ENCODE assay signal across 8 mouse cellular contexts in genomic region chr11:78465116-78465515, GRCm38 (mm10). TPM values are rescaled to one million over a fixed set of nuclear protein-coding genes. Genes with fewer than 3 reads are reported as not detected.
DNase-seq lines count a peak whose midpoint lies in the region; ATAC-seq and TF ChIP-seq lines count a peak whose summit lies in the region.

No protein-coding gene starts in this region.

- no peaks in the 10 kb centered on the region for H3K27me3 ChIP-seq in kidney, adult 2 months (replicated peaks; ENCODE audit: control insufficient read depth, insufficient read depth, low read length)
- H3K27me3 ChIP-seq in hindbrain, embryonic 16.5 days (replicated peaks; ENCODE audit: control insufficient read depth, insufficient read depth, low read length): no peaks in the 10 kb centered on the region

- no peak for TF ChIP-seq POLR2A in kidney, adult 2 months (IDR thresholded peaks at IDR 0.05; ENCODE audit: low read depth, low read length)

- WGBS in kidney, adult 2 months: 21% methylated on average over 9 of the region's 9 CpGs
- 19% methylated on average over 9 of the region's 9 CpGs for WGBS in hindbrain, embryonic 16.5 days

- H3K36me3 ChIP-seq in kidney, adult 2 months (ENCODE audit: control insufficient read depth, insufficient read depth, low read length): no peaks in the 10 kb centered on the region
- H3K36me3 ChIP-seq in hindbrain, embryonic 16.5 days (ENCODE audit: control insufficient read depth, insufficient read depth, low read length): no peaks in the 10 kb centered on the region

- no peak for TF ChIP-seq CTCF in kidney, adult 2 months (conservative IDR thresholded peaks at IDR 0.05; ENCODE audit: insufficient read depth, insufficient read length, low read depth, low read length)

- H3K9ac ChIP-seq in hindbrain, embryonic 16.5 days (ENCODE audit: low read depth, low read length): peak overlapping the region; percentile 87

- no peaks in the 10 kb centered on the region for H3K9me3 ChIP-seq in hindbrain, embryonic 16.5 days (ENCODE audit: control insufficient read depth, low read length)

- H3K27ac ChIP-seq in kidney, adult 2 months (ENCODE audit: insufficient read depth, low read depth, low read length): no peak overlapping the region
- no peak overlapping the region; the same call in 1 of the 2 replicates for H3K27ac ChIP-seq in brown adipose tissue, adult 24 weeks (replicated peaks; ENCODE audit: low read depth, low read length)
- H3K27ac ChIP-seq in hindbrain, embryonic 16.5 days (ENCODE audit: low read depth, low read length): no peak overlapping the region; the same call in 1 of the 2 replicates

- no peak for ATAC-seq in hindbrain, embryonic 16.5 days

- 0 out of 2 replicates have a peak, but pooled peaks cover 5% of the 10 kb centered on the region for H3K4me1 ChIP-seq in kidney, adult 2 months (ENCODE audit: control insufficient read depth, insufficient read depth, low read length)
- peaks cover 3% of the 10 kb centered on the region for H3K4me1 ChIP-seq in brown adipose tissue, adult 24 weeks (ENCODE audit: control insufficient read depth, insufficient read depth, insufficient read length, low read length)
- H3K4me1 ChIP-seq in hindbrain, embryonic 16.5 days (ENCODE audit: control insufficient read depth, insufficient read depth, low read depth, low read length): peaks cover 16% of the 10 kb centered on the region

- peak overlapping the region; percentile 86 for H3K4me2 ChIP-seq in hindbrain, embryonic 16.5 days (ENCODE audit: low read length)

- peak overlapping the region; percentile 72; the same call in 1 of the 2 replicates for H3K4me3 ChIP-seq in kidney, adult 2 months (ENCODE audit: insufficient read depth, low read depth, low read length)
- H3K4me3 ChIP-seq in brown adipose tissue, adult 24 weeks (ENCODE audit: insufficient read depth, low read depth, low read length): peak overlapping the region; percentile 7; the same call in 1 of the 2 replicates
- peak overlapping the region; percentile 74 for H3K4me3 ChIP-seq in hindbrain, embryonic 16.5 days (ENCODE audit: low read length)

- no peak for DNase-seq in kidney, adult 2 months
- DNase-seq in kidney, postnatal 14 days: no peak
- peak; percentile 18 for DNase-seq in neural tube, embryonic 10.5 days (ENCODE audit: extremely low spot score, low spot score)
- DNase-seq in cerebellum, adult 11-12 months: no peak
- no peak for DNase-seq in frontal cortex, adult 2 months (ENCODE audit: extremely low spot score in 1 of 2, low spot score in 1 of 2)
- DNase-seq in natural killer cell, adult 2 months (ENCODE audit: low spot score in 2 of 2): no peak

RNA-seq across cellular contexts. Expression of gene Slc46a1, which starts 0.4 kb away (rescaled TPM):
- polyA plus RNA-seq in kidney, adult 2 months (2012; rRNA removed): 93.2 and 115 TPM in 2 replicates
- 9.2 and 11.8 TPM in 2 replicates for polyA plus RNA-seq in brown adipose tissue, adult 24 weeks (2012; ENCODE audit: insufficient read depth, insufficient read length, missing spikeins)
- 27.8 and 31.1 TPM in 2 replicates for polyA plus RNA-seq in hindbrain, embryonic 16.5 days (2015; fragmentation: Nextera tagmentation; extraction: Ambion mirVana)
- polyA plus RNA-seq in frontal cortex, adult 2 months (2012; rRNA removed): 14.1 and 14.4 TPM in 2 replicates

RNA-seq across cellular contexts. Expression of gene Sarm1, which starts 32.4 kb away (rescaled TPM):
- 0.35 and 0.38 TPM in 2 replicates for polyA plus RNA-seq in kidney, adult 2 months (2012; rRNA removed)
- polyA plus RNA-seq in brown adipose tissue, adult 24 weeks (2012; ENCODE audit: insufficient read depth, insufficient read length, missing spikeins): not detected in 2 replicates
- 43.5 and 51.3 TPM in 2 replicates for polyA plus RNA-seq in hindbrain, embryonic 16.5 days (2015; fragmentation: Nextera tagmentation; extraction: Ambion mirVana)
- polyA plus RNA-seq in frontal cortex, adult 2 months (2012; rRNA removed): 28.6 and 29.2 TPM in 2 replicates

RNA-seq across cellular contexts. Expression of gene Vtn, which starts 33.8 kb away (rescaled TPM):
- polyA plus RNA-seq in kidney, adult 2 months (2012; rRNA removed): 3.3 and 3.6 TPM in 2 replicates
- 6.4 and 10.8 TPM in 2 replicates for polyA plus RNA-seq in brown adipose tissue, adult 24 weeks (2012; ENCODE audit: insufficient read depth, insufficient read length, missing spikeins)
- polyA plus RNA-seq in hindbrain, embryonic 16.5 days (2015; fragmentation: Nextera tagmentation; extraction: Ambion mirVana): 150 and 176 TPM in 2 replicates
- 181 and 199 TPM in 2 replicates for polyA plus RNA-seq in frontal cortex, adult 2 months (2012; rRNA removed)

RNA-seq across cellular contexts. Expression of gene Sebox, which starts 38.1 kb away (rescaled TPM):
- not detected in 2 replicates for polyA plus RNA-seq in kidney, adult 2 months (2012; rRNA removed)
- not detected in 2 replicates for polyA plus RNA-seq in brown adipose tissue, adult 24 weeks (2012; ENCODE audit: insufficient read depth, insufficient read length, missing spikeins)
- polyA plus RNA-seq in hindbrain, embryonic 16.5 days (2015; fragmentation: Nextera tagmentation; extraction: Ambion mirVana): 0.11 and 0.20 TPM in 2 replicates
- polyA plus RNA-seq in frontal cortex, adult 2 months (2012; rRNA removed): 3.0 and 3.6 TPM in 2 replicates

RNA-seq across cellular contexts. Expression of gene Slc13a2, which starts 43.1 kb away (rescaled TPM):
- 91.0 and 105 TPM in 2 replicates for polyA plus RNA-seq in kidney, adult 2 months (2012; rRNA removed)
- not detected in 2 replicates for polyA plus RNA-seq in brown adipose tissue, adult 24 weeks (2012; ENCODE audit: insufficient read depth, insufficient read length, missing spikeins)
- polyA plus RNA-seq in hindbrain, embryonic 16.5 days (2015; fragmentation: Nextera tagmentation; extraction: Ambion mirVana): not detected in 2 replicates
- not detected in 2 replicates for polyA plus RNA-seq in frontal cortex, adult 2 months (2012; rRNA removed)

Comparison
In these comparisons a context has a peak if more than half of its experiments do, and no peak if none do; other contexts are left out.
1. H3K4me3 ChIP-seq: peak in every context shown above with its lines; median percentile 74 in hindbrain, embryonic 16.5 days; 72 in kidney, adult 2 months; 7 in brown adipose tissue, adult 24 weeks.
2. RNA of gene Sarm1, which starts 32.4 kb away (polyA plus RNA-seq): 43.5 to 51.3 TPM in hindbrain, embryonic 16.5 days and 28.6 to 29.2 TPM in frontal cortex, adult 2 months; 0.35 to 0.38 TPM in kidney, adult 2 months and not detected in brown adipose tissue, adult 24 weeks; every median in the first group is over 10 times any median in the second.
3. RNA of gene Vtn, which starts 33.8 kb away (polyA plus RNA-seq): 181 to 199 TPM in frontal cortex, adult 2 months and 150 to 176 TPM in hindbrain, embryonic 16.5 days; 6.4 to 10.8 TPM in brown adipose tissue, adult 24 weeks and 3.3 to 3.6 TPM in kidney, adult 2 months; every median in the first group is over 10 times any median in the second.